Mouse (Mus musculus): ENCODE results near the gene 4931429L15Rik. TPM values are rescaled to one million over a fixed set of nuclear protein-coding genes. Genes with fewer than 3 reads are reported as not detected.

Gene 4931429L15Rik
- total RNA-seq (2023), result not detected

DNA sequence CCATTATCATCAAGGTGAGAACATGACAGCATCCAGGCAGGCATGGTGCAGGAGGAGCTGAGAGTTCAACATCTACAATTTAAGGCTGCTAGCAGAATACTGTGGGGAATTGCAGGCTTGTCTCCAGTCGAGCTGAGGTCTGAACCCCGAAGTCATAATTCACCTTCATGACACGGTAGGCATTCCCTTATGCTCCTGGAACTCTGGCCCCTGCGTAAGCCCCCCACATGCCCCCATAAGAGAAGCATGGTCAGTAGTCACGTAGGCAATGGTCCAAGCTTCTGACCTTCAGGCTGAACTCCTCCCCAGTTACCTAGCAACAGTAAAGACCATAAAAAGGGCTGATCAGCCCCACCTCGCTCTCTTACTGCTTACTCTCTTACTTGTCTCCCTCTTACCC is at the start of gene 4931429L15Rik:
Gene 4931429L15Rik, minus strand, starts transcription at position 101 of the 400 bp plus-strand sequence.

DNA sequence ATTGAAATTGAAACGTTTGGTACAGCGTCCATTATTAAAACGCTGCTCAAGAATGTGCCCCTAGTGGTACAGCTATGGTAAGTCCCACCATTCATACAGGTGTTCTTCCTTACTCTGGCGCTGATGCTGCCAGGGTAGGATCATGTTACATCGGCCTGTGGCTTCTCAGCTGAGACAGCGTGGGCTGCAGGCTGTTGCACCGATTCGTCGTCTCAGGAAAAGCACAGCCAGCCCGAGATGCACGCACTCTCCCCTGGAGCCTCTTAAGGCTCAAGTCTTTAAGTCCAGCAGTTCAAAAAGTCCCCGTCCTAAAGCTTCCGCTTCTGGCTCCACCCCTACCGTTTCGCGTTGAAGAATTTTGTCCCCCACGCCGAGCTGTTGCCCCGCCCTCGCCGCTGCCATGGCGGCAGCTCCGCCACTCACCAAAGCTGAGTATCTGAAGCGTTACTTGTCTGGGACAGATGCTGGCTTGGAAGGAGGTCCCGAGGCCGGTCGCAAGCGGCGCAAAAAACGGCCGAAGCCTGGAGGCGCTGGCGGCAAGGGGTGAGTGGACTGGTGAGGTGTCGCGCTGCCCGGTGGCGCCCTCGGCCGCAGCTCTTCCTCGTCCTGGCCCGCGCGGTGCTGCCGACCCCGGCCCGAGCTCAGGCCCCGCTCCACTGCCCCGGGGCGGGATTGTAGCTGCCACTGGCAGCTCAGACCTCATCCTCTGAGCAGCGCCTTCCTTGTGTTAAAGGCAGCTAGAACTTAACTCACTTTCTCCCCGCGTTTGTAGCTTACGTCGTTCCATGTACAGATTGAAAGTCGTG is 37.0 kb downstream of the 4931429L15Rik start, which contains the start of gene Bud13:
Gene Bud13, plus strand, starts transcription at position 378 of the 806 bp plus-strand sequence.

DNA sequence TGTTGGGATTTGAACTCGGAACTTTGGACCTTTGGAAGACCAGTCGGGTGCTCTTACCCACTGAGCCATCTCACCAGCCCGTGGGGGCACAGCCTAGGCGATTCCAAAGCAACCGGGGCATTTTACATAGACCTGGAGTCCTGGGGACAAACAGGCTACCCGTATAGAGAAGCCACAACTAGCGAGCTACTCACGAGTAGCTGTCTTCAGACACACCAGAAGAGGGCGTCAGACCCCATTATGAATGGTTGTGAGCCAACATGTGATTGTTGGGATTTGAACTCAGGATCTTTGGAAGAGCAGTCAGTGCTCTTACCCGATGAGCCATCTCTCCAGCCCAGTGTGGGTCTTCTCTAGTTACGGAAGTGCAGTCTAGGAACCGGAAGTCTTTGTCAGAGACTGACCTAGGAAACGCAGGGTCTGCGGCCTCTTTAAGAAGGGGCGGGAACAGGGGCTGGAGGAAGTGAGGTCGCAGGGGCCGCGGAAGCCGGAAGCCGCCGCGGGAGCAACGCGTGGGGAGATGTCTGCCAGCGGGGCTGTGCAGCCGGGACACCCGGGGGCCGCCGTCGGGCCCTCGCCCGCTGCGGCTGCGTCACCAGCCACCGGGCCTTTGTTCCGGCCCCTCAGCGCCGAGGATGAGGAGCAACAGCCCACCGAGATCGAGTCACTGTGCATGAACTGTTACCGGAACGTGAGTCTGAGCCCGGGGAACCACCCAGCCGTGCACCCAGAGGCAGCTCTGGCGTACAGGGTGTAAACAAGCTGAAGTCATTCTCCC is 46.9 kb downstream of the 4931429L15Rik start, which contains the start of gene Zpr1:
Gene Zpr1, plus strand, starts transcription at position 388 of the 778 bp plus-strand sequence.

DNA sequence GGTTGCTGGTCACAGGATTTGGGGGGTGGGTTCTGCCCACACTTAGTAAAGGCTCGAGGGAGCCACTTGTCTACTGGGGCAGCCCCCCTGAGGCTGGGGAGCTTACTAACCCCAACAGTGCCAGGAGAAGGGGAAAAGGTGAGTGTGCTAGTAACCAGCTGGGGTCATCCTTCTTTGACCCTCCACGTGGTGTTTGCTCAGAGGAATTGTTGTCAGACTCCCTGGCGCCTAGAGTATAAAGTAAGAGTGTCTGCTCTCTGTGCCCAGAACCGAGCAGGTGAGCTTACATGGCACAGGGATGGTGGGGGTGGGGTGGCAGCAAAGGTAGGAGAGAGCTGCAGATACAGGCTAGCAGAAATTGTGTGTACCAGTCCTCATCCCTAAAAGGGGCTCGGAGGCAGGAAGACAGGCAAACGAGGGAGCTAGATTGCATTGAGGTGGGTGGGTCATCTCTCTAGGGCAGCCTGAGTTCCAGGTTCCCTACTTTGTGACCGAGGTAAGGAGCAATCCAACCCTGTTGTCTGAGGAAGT is 51.4 kb downstream of the 4931429L15Rik start, which contains the start of gene Apoa5:
Gene Apoa5, plus strand, starts transcription at position 291 of the 531 bp plus-strand sequence.

Other genes starting within 250 kb of the 4931429L15Rik start
- gene Apoa1, start 91.4 kb downstream of the 4931429L15Rik start, total RNA-seq (2023), result not detected
- not detected for gene Apoc3, start 84.3 kb downstream of the 4931429L15Rik start, total RNA-seq (2023)
- not detected for gene Apoa4, start 79.3 kb downstream of the 4931429L15Rik start, total RNA-seq (2023)
- gene Apoa5, start 51.4 kb downstream of the 4931429L15Rik start, total RNA-seq (2023), result not detected
- gene Zpr1, start 46.9 kb downstream of the 4931429L15Rik start, total RNA-seq (2023), result 10 to 100 TPM; 29.0 to 33.1 TPM
- 10 to 100 TPM; 14.6 to 15.2 TPM for gene Bud13, start 37.0 kb downstream of the 4931429L15Rik start, total RNA-seq (2023)

All from neutrophil, adult 59 days (primary cell).